Mouse (Mus musculus) brain, embryonic 14.5 days (tissue): ENCODE results near the gene Mdm1. TPM values are rescaled to one million over a fixed set of nuclear protein-coding genes. Genes with fewer than 3 reads are reported as not detected.
"Not testable (repeated sequence)": the region's sequence is repeated elsewhere in the genome, so short reads cannot be mapped to it uniquely, and the experiment has no call there.

Experiments used
- DNase-seq: peaks from one replicate; pipeline ENCODE4 v3.0.0-alpha.2; 2011; ENCODE audit warnings: low read depth
- CTCF ChIP-seq: fragments of 200-500 bp; IDR thresholded peaks from 2 replicates; pipeline ENCODE4 v1.5.1; 2012; ENCODE audit warnings: inconsistent platforms, mild to moderate bottlenecking, moderate library complexity, borderline replicate concordance; ENCODE audit not compliant: insufficient read depth, insufficient read length; ENCODE audit errors: extremely low read depth
- POLR2A ChIP-seq: fragments of 200-500 bp; IDR thresholded peaks from 2 replicates; pipeline ENCODE4 v1.6.1; 2012; ENCODE audit warnings: mild to moderate bottlenecking, inconsistent platforms, borderline replicate concordance; ENCODE audit not compliant: poor library complexity, insufficient read depth, insufficient read length, severe bottlenecking; ENCODE audit errors: extremely low read depth
- polyA plus RNA-seq: library from polyadenylated mRNA; depleted of rRNA; stranded (reverse); fragments of >200 nt; gene quantifications from 2 replicates; pipeline ENCODE4 v1.2.3, GENCODE M21; 2012; rRNA removed

Gene Mdm1
- polyA plus RNA-seq, 1 experiment, result 50.1 TPM

- DNase-seq, result peak; percentile 4
- no peak for TF ChIP-seq POLR2A
- no peak for TF ChIP-seq CTCF
Observed at GRCm38 (mm10) chr10:118172416-118172815, 30.8 kb downstream of the Mdm1 start.

GRCm38 (mm10) chr10:118172876-118173275, 31.3 kb downstream of the Mdm1 start:
- no peak for DNase-seq
- TF ChIP-seq POLR2A (no peak), CTCF (no peak)

DNA sequence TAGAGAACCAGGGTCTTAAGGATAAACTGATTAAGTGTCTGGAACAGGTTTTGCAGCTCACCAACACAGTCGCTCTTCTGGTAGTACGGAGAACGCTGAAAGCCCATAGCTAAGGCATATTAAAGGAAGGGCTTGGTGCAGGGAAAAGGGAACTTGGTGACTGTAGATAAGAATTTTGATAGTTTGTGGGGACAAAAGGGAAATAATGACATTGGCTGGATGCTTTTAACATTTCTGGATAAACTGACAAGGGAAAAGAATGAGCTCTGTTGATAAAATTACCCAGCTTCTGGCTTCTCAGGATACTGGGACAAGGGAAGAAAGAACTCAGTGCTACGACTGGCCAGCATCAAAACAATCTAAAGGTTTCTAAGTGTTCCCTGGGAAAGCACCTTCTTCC, 33.9 kb downstream of the Mdm1 start:
- DNase-seq, result not testable (repeated sequence)

DNA sequence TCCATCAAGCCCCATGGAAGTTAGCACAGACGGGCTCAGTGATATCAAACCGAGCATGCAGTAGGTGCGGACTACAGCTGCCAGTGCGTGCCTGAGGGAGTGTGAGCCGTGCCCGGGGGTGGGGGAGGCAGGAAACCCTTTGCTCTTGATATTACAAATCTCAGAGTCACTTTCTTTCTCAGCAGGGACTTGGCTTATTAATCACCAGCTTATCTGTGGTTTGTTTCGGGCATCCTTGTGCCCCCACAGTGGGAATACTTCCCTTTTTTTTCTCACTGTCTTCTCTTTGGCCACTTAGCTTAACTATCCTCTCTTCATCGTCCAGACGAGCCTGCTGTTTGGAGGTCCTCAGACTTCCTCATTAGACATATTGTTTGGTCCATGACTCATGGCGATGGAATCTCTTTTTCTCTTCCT, 37.1 kb downstream of the Mdm1 start:
- TF ChIP-seq POLR2A (no peak), CTCF (no peak)
- DNase-seq, result no peak

DNA sequence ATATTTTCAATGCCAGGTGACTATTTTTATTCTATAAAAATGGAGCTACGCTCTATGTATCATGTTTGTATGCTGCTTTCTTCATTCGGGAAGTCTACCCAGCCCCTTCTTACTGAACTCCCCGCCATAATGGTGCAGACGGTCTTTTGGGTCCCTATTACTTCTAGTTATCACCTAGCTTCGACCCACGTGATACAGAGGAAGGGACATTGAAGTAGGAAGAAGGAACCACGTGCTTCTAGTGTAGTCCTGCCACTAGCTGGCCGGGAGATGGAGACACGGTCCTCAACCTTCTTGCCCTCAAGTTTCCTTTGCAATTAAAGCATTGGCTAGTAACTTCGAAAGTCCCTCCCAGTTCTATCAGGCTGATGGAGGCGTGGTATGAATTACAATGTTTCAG, 37.7 kb downstream of the Mdm1 start:
- no peak for DNase-seq
- TF ChIP-seq POLR2A (no peak), CTCF (no peak)

DNA sequence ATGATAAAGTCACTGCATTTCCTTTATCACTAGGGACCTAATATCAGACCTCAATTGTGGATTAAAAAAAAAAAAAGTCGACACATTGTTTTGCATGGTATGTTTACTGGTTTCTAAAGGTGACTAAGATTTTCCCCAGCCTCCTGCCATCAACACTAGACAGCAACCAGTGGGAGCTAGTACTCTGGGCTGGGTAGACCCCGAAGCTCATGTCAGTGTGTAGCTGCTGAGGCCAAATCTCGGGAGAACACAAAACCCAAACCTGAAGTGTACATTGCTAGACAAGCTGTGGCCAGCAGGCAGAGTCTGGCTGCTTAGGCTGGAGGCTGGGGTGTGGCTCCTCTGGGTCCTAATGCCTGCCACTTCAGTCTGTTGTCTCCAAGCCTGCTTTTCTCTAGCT, 53.5 kb downstream of the Mdm1 start:
- not testable (repeated sequence) for DNase-seq

DNA sequence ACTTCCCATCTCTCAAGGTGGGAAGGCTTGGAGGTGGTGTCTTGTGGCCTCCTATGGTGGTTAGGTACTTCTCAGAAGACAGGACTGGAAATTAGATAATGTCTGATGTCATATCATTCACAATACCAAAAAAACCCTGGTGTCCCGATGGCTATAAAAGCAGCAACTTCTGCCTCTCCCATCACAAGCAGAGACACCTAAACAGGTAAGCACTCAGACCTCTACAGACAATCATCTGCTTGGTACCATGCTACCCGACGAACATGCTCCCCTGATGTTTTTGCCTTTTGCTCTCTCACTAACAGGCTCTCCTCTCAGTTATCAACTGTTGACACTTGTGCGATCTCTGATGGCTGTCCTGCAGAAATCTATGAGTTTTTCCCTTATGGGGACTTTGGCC, 63.0 kb downstream of the Mdm1 start, which contains the start of gene Il22:
Gene Il22, plus strand, starts transcription at position 301 of the 400 bp plus-strand sequence.
- DNase-seq, result no peak
- TF ChIP-seq CTCF, result no peak
- no peak for TF ChIP-seq POLR2A

DNA sequence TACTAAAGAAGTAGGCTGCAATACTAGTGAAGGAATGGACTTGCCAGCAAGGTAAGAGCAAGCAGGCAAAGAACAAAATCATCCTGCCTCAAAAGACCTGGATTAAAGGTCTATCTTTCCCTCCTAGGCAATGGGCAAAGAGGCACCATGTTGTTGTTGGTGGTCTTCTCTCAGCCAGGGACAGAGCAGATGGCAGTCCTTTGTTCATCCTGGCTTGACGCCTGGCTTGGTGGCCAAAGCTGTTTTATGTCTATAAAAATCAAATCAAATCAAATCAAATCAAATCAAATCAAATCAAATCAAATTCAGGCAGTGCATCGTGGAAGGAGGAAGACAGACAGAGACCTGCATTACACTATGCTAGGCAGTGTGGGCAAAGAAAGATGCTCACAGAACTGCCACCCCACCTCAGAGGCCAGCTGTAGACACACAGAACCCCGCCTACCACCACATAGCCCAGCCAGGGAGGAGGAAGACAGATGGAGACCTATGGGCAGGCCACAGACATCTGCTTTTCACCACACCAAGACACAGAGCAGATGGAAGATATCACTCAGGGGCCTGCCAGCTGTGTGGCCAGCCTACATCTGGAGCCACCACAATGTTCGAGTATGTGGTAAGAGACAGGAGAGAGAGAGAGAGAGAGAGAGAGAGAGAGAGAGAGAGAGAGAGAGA, 74.2 kb downstream of the Mdm1 start:
- not testable (repeated sequence) for DNase-seq

Other genes starting within 250 kb of the Mdm1 start
- gene Il22, start 63.1 kb downstream of the Mdm1 start, polyA plus RNA-seq, result 0.20 TPM in 1 of 2 replicates, not detected in the other
- gene Gm32717, start 99.0 kb downstream of the Mdm1 start, polyA plus RNA-seq, result 0.08 and 0.18 TPM in 2 replicates
- gene Gm32802, start 116.9 kb downstream of the Mdm1 start, polyA plus RNA-seq, result 0.08 and 0.18 TPM in 2 replicates
- not detected in 2 replicates for gene Iltifb, start 153.2 kb downstream of the Mdm1 start, polyA plus RNA-seq
- gene Gm9040, start 185.2 kb downstream of the Mdm1 start, polyA plus RNA-seq, result not detected in 2 replicates
- not detected in 2 replicates for gene Gm9044, start 190.6 kb downstream of the Mdm1 start, polyA plus RNA-seq
- gene Gm9045, start 196.0 kb downstream of the Mdm1 start, polyA plus RNA-seq, result not detected in 2 replicates
- gene Gm9046, start 201.4 kb downstream of the Mdm1 start, polyA plus RNA-seq, result not detected in 2 replicates
- gene Gm9048, start 206.9 kb downstream of the Mdm1 start, polyA plus RNA-seq, result not detected in 2 replicates
- gene Gm9049, start 212.3 kb downstream of the Mdm1 start, polyA plus RNA-seq, result not detected in 2 replicates